Mouse (Mus musculus): Measurements from ENCODE around the gene Ovca2. TPM values are rescaled to one million over a fixed set of nuclear protein-coding genes. Genes with fewer than 3 reads are reported as not detected.

Ovca2 gene
- 24.9 and 32.1 TPM in 2 replicates for polyA plus RNA-seq (2014; fragmentation: Nextera tagmentation; extraction: Ambion mirVana)

DNA sequence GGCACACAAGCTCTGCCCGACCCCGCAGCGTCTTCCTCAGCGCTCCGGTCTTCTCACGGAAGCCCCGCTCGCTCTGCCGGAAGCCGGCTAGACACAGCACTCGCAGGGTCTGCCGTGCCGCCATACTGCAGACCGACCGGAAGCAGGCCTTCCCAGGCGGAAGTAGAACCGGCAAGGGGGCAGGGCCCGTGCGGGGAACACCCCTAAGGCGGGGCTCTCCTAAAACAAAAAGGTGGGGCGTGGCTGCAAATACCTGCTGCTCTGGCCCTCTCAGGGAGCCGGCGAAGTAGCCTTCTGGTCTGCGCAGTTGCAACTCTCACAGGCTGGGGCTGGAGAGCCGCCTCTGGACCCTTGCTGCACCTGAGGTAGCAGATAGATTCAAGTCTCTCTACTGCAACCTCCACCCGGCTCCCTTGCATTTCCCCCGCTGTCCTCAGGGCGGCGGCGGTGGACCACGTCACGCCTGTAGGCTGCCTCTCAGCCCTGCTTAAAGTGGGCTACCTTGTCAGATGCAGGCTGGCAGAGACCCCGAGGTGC lies at the start of gene Ovca2:
Ovca2 (minus strand) TSS at position 164 of the 537 bp plus-strand sequence.
- no peaks in the 10 kb centered on the region for H3K9me3 ChIP-seq (ENCODE audit: control insufficient read depth, low read length)
- H3K4me2 ChIP-seq = peak within 1 kb of the TSS; percentile 93
- H3K9ac ChIP-seq (ENCODE audit: low read depth, low read length) = peak within 1 kb of the TSS; percentile 77
- H3K27me3 ChIP-seq (replicated peaks; ENCODE audit: control insufficient read depth, insufficient read depth, low read length) = peaks cover 5% of the 10 kb centered on the region
- peak within 1 kb of the TSS; percentile 77 for H3K4me3 ChIP-seq (ENCODE audit: low read depth, low read length)
- peak within 1 kb of the TSS; percentile 57 for H3K27ac ChIP-seq (ENCODE audit: low read depth, low read length)
- DNase-seq (ENCODE audit: low spot score) (peak; percentile 93), ATAC-seq (replicated peaks; ENCODE audit: low FRiP score) (peak; percentile 94)
- under 1% methylated on average over 33 of the region's 33 CpGs for WGBS
- H3K36me3 ChIP-seq (ENCODE audit: control insufficient read depth, insufficient read depth, low read length) = peaks cover 28% of the 10 kb centered on the region
- H3K4me1 ChIP-seq (replicated peaks; ENCODE audit: control insufficient read depth, insufficient read depth, low read length) = peaks cover 13% of the 10 kb centered on the region

DNA sequence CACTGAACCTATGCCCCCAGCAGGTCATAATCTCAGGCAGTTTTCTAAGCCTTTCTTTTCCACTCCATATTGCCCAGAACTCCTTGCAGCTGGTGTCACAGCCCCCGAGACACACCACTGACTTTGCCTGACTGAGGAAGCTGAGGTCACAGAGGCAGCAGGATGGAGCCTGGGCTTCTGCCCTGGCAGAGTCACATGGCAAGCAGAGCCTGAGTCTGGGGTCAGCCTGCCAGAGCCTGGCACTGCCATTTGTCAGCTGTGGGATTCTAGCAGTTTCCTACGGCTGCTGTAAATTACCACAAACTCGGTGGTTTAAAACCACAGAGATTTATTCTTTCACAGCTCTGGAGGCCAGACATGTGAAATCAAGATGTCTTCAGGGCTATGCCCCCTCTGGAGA lies 49.0 kb upstream of the Ovca2 start:
- Histone ChIP-seq H3K4me1 (replicated peaks; ENCODE audit: control insufficient read depth, insufficient read depth, low read length) (no peaks in the 10 kb centered on the region), H3K4me3 (ENCODE audit: low read depth, low read length) (no peak overlapping the region), H3K9me3 (ENCODE audit: control insufficient read depth, low read length) (no peaks in the 10 kb centered on the region), H3K36me3 (ENCODE audit: control insufficient read depth, insufficient read depth, low read length) (no peaks in the 10 kb centered on the region), H3K9ac (ENCODE audit: low read depth, low read length) (no peak overlapping the region), H3K4me2 (no peak overlapping the region), H3K27me3 (replicated peaks; ENCODE audit: control insufficient read depth, insufficient read depth, low read length) (no peaks in the 10 kb centered on the region; the same call in 1 of the 2 replicates), H3K27ac (ENCODE audit: low read depth, low read length) (no peak overlapping the region)
- 51% methylated on average over 3 of the region's 3 CpGs for WGBS
- no peak for ATAC-seq (replicated peaks; ENCODE audit: low FRiP score)
- no peak for DNase-seq (ENCODE audit: low spot score)

DNA sequence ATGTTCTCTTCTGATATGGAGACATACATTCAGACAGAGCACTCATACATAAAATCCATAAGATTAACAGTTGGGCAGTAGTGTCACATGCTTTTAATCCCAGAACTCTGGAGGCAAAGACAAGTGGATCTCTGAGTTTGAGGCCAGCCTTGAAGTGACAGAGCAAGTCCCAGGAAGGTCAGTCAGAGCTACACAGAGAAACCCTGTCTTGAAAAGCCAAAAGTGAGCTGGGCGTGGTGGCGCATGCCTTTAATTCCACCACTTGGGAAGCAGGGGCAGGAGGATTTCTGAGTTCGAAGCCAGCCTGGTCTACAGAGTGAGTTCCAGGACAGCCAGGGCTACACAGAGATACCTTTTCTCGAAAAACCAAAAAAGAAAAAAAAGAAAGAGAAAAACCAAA lies 46.2 kb upstream of the Ovca2 start:
- H3K27me3 ChIP-seq (replicated peaks; ENCODE audit: control insufficient read depth, insufficient read depth, low read length) = no peaks in the 10 kb centered on the region; the same call in 1 of the 2 replicates
- no peaks in the 10 kb centered on the region for H3K36me3 ChIP-seq (ENCODE audit: control insufficient read depth, insufficient read depth, low read length)
- H3K4me3 ChIP-seq (ENCODE audit: low read depth, low read length) = no peak overlapping the region
- H3K9ac ChIP-seq (ENCODE audit: low read depth, low read length) = no peak overlapping the region
- no peaks in the 10 kb centered on the region; the same call in 1 of the 2 replicates for H3K4me1 ChIP-seq (replicated peaks; ENCODE audit: control insufficient read depth, insufficient read depth, low read length)
- H3K4me2 ChIP-seq = no peak overlapping the region
- ATAC-seq (replicated peaks; ENCODE audit: low FRiP score) (no peak), DNase-seq (ENCODE audit: low spot score) (no peak)
- WGBS = 93% methylated on average over 4 of the region's 4 CpGs
- H3K27ac ChIP-seq (ENCODE audit: low read depth, low read length) = no peak overlapping the region
- no peaks in the 10 kb centered on the region for H3K9me3 ChIP-seq (ENCODE audit: control insufficient read depth, low read length)

DNA sequence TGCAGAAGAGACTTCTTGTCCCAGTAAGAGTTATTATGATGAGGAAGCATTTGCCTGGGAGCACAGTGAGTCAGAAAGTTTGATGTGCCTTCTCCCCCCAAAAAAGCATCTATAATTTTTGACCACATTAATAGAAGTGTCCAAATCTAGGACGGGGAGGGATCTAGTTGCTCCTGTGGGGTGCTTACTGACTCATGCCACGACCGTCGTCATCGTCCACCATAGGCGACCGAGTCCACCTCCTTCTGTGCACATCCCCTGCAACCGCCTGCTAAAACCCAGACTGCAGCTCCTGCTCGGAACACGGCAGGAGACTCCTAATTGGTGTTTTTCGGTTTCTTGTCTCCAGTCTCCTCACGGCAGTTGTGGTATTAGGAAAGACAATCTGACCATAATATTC lies 45.4 kb upstream of the Ovca2 start:
- Histone ChIP-seq H3K4me3 (ENCODE audit: low read depth, low read length) (no peak overlapping the region), H3K4me2 (no peak overlapping the region), H3K4me1 (replicated peaks; ENCODE audit: control insufficient read depth, insufficient read depth, low read length) (no peaks in the 10 kb centered on the region; the same call in 1 of the 2 replicates), H3K9ac (ENCODE audit: low read depth, low read length) (no peak overlapping the region), H3K27ac (ENCODE audit: low read depth, low read length) (no peak overlapping the region), H3K9me3 (ENCODE audit: control insufficient read depth, low read length) (no peaks in the 10 kb centered on the region), H3K27me3 (replicated peaks; ENCODE audit: control insufficient read depth, insufficient read depth, low read length) (no peaks in the 10 kb centered on the region; the same call in 1 of the 2 replicates), H3K36me3 (ENCODE audit: control insufficient read depth, insufficient read depth, low read length) (no peaks in the 10 kb centered on the region)
- DNase-seq (ENCODE audit: low spot score) (no peak), ATAC-seq (replicated peaks; ENCODE audit: low FRiP score) (no peak)
- 84% methylated on average over 12 of the region's 12 CpGs for WGBS

DNA sequence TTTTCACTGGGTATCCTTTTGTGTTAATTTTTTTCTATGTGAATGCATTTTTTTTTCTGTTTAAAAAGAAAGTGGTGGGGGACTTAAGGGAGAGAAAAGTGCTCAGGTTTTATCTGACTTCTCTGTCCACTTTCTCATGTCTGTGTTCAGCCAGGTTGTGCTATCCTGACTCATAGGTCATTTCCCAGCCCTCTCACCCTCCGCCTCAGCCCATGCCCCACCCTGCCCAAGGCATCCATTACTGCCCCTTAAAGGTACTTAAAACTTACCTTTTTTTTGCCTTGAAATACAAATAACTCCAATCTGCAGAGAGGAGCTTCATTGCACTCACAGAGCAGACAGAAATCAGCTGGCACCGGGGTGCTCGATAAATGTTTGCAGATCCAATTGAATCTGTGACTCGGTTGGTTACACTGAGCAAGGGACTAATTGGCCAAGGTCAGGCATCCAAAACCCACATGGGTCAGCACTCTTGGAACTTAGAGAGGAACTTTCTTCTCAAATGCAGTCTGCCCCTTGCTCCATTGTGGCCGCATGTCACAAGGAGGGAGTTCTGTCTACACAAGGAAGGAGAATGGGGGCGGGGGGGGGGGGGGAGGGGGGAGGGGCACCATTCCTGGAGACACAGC lies 42.0 kb upstream of the Ovca2 start:
- WGBS = 66% methylated on average over 5 of the region's 6 CpGs
- no peak overlapping the region for H3K4me3 ChIP-seq (ENCODE audit: low read depth, low read length)
- no peaks in the 10 kb centered on the region for H3K36me3 ChIP-seq (ENCODE audit: control insufficient read depth, insufficient read depth, low read length)
- DNase-seq (ENCODE audit: low spot score) (no peak), ATAC-seq (replicated peaks; ENCODE audit: low FRiP score) (no peak)
- peaks cover 3% of the 10 kb centered on the region for H3K4me1 ChIP-seq (replicated peaks; ENCODE audit: control insufficient read depth, insufficient read depth, low read length)
- H3K27ac ChIP-seq (ENCODE audit: low read depth, low read length) = no peak overlapping the region
- H3K27me3 ChIP-seq (replicated peaks; ENCODE audit: control insufficient read depth, insufficient read depth, low read length) = 0 out of 2 replicates have a peak, but pooled peaks cover under 1% of the 10 kb centered on the region
- H3K9ac ChIP-seq (ENCODE audit: low read depth, low read length) = no peak overlapping the region
- no peak overlapping the region for H3K4me2 ChIP-seq
- H3K9me3 ChIP-seq (ENCODE audit: control insufficient read depth, low read length) = no peaks in the 10 kb centered on the region

DNA sequence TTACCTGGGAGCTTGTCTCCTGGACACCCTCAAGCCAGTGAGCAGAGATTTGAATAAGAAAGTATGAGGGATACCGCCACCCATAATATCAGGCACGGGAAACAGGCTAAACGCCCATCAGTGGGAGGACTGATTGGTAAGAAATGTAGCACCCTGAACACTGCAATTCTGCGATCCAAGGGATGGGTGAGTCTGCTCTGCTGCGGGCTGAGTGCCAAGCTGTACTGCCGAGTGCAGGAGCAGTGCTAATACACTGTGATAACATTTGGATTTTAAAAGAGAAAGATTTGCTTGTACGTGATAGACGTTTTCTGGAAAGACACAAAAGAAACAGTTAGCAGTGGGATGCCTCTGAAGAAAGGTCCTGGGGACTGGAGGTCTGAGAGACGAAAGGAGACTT lies 41.5 kb upstream of the Ovca2 start:
- no peaks in the 10 kb centered on the region for H3K9me3 ChIP-seq (ENCODE audit: control insufficient read depth, low read length)
- peaks cover 7% of the 10 kb centered on the region for H3K4me1 ChIP-seq (replicated peaks; ENCODE audit: control insufficient read depth, insufficient read depth, low read length)
- ATAC-seq (replicated peaks; ENCODE audit: low FRiP score) = no peak
- no peak overlapping the region for H3K4me2 ChIP-seq
- DNase-seq (ENCODE audit: low spot score) = no peak
- 0 out of 2 replicates have a peak, but pooled peaks cover 4% of the 10 kb centered on the region for H3K27me3 ChIP-seq (replicated peaks; ENCODE audit: control insufficient read depth, insufficient read depth, low read length)
- no peak overlapping the region for H3K4me3 ChIP-seq (ENCODE audit: low read depth, low read length)
- 61% methylated on average over 9 of the region's 9 CpGs for WGBS
- no peak overlapping the region for H3K9ac ChIP-seq (ENCODE audit: low read depth, low read length)
- no peak overlapping the region for H3K27ac ChIP-seq (ENCODE audit: low read depth, low read length)
- H3K36me3 ChIP-seq (ENCODE audit: control insufficient read depth, insufficient read depth, low read length) = no peaks in the 10 kb centered on the region

DNA sequence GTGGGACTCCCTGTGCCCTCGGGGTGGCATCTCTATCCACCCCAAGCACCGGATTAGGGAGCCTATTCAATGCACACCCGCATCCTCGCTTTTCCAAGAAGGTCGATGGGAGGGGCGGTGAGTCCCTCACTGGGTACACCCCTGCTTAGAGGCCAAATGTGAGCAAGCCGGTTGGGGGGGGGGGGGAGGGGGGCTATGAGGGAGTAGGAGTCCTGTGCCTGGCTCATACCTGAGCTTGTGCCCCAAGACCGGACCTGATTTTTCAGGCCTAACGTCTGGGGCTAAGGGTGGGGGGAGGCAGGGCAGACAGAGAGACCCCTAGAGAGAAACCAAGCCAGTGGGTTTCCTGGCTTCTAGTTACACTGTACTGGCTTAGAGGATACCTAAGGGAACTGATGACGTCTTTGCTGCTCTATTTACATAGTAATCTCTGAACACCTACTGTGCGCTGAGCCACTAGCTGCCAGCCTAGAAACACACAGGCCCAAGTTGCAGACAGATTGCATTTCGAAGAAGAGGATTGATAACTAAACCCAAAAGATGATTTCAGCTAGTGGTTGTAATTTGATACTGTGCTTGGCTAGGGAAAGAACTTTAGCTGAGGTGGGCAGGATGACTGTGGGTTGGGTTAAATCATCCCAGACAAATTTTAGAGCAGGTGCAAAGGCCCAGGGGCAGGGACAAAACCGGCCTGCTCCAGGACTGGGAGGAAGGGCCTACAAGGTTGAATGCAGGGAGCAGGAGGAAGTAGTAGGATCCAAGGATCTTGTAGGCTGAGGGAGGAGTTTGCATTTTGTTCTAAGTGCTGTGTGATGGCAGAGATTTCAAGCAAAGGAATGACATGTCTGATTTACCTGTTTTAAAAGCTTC lies 35.7 kb upstream of the Ovca2 start:
- H3K36me3 ChIP-seq (ENCODE audit: control insufficient read depth, insufficient read depth, low read length) = no peaks in the 10 kb centered on the region
- ATAC-seq (replicated peaks; ENCODE audit: low FRiP score) = 0 out of 2 replicates have a peak, but pooled peaks have one; percentile 8
- DNase-seq (ENCODE audit: low spot score) = no peak
- peak overlapping the region; percentile 38 for H3K9ac ChIP-seq (ENCODE audit: low read depth, low read length)
- peak overlapping the region; percentile 25 for H3K4me3 ChIP-seq (ENCODE audit: low read depth, low read length)
- H3K27ac ChIP-seq (ENCODE audit: low read depth, low read length) = 0 out of 2 replicates have a peak overlapping the region, but pooled peaks have one; percentile 5
- 0 out of 2 replicates have a peak, but pooled peaks cover 13% of the 10 kb centered on the region for H3K27me3 ChIP-seq (replicated peaks; ENCODE audit: control insufficient read depth, insufficient read depth, low read length)
- peak overlapping the region; percentile 53 for H3K4me2 ChIP-seq
- no peaks in the 10 kb centered on the region for H3K9me3 ChIP-seq (ENCODE audit: control insufficient read depth, low read length)
- WGBS = 36% methylated on average over 13 of the region's 13 CpGs
- H3K4me1 ChIP-seq (replicated peaks; ENCODE audit: control insufficient read depth, insufficient read depth, low read length) = peaks cover 48% of the 10 kb centered on the region

DNA sequence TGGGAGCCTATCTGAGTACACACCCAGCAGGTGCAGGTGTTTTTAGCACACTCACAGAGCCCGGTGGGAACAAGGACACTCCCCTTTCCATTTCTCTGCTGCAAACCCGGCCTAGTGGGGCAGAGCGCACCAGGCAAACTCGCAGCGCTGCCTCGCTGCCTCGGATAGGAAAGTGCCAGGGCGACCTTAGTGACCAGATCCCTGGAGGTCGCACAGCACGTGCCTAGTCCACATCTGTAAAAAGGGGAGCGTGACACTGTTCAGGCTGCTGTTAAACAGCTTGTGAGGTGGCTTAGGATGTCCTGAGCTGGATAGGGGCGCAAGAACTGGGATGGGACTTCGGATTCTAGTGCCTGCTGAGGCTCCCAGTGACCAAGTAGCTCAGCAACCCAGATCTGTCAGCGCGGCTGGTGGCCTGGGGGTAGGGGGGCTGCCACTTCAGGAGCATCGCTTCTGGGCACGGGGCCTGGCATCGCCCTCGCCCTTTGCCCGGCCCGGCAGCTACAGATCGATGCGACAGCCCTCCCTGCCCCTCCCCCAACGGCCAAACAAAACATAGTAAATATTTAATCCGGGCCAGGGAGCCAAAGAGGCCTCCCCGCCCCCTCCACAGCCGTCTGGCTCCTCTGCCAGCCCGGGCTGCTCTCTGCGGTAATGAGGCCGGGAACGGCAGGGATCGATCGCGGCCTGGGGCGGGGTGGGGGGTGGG lies 34.9 kb upstream of the Ovca2 start:
- Histone ChIP-seq H3K9ac (ENCODE audit: low read depth, low read length) (peak overlapping the region; percentile 38), H3K9me3 (ENCODE audit: control insufficient read depth, low read length) (no peaks in the 10 kb centered on the region), H3K36me3 (ENCODE audit: control insufficient read depth, insufficient read depth, low read length) (no peaks in the 10 kb centered on the region), H3K27ac (ENCODE audit: low read depth, low read length) (peak overlapping the region; percentile 58), H3K27me3 (replicated peaks; ENCODE audit: control insufficient read depth, insufficient read depth, low read length) (0 out of 2 replicates have a peak, but pooled peaks cover 13% of the 10 kb centered on the region), H3K4me3 (ENCODE audit: low read depth, low read length) (peak overlapping the region; percentile 25), H3K4me2 (peak overlapping the region; percentile 53), H3K4me1 (replicated peaks; ENCODE audit: control insufficient read depth, insufficient read depth, low read length) (peaks cover 54% of the 10 kb centered on the region)
- 13% methylated on average over 35 of the region's 35 CpGs for WGBS
- ATAC-seq (replicated peaks; ENCODE audit: low FRiP score) (peak; percentile 46), DNase-seq (ENCODE audit: low spot score) (peak; percentile 58)
